Mouse (Mus musculus): ENCODE data around the gene Gse1.

Gene Gse1

GRCm38 (mm10) chr8:120407701-120408240 is 179.5 kb downstream of the Gse1 start:
- DNase-seq, result peak; percentile 90

GRCm38 (mm10) chr8:120408241-120409215 is 180.3 kb downstream of the Gse1 start:
- peak; percentile 79 for DNase-seq

- DNase-seq, result no peak
Observed at GRCm38 (mm10) chr8:120409371-120410013, 181.2 kb downstream of the Gse1 start.

- DNase-seq, result no peak
Observed at GRCm38 (mm10) chr8:120411059-120411458, 182.8 kb downstream of the Gse1 start.

GRCm38 (mm10) chr8:120411862-120412261 is 183.6 kb downstream of the Gse1 start:
- no peak for DNase-seq

GRCm38 (mm10) chr8:120412357-120412756 is 184.1 kb downstream of the Gse1 start:
- no peak for DNase-seq

GRCm38 (mm10) chr8:120412911-120413625 is 184.8 kb downstream of the Gse1 start:
- no peak for DNase-seq

GRCm38 (mm10) chr8:120413626-120413988 is 185.4 kb downstream of the Gse1 start:
- DNase-seq, result no peak

GRCm38 (mm10) chr8:120414216-120414615 is 186.0 kb downstream of the Gse1 start:
- no peak for DNase-seq

- DNase-seq, result no peak
Observed at GRCm38 (mm10) chr8:120415474-120415873, 187.2 kb downstream of the Gse1 start.

- DNase-seq, result peak; percentile 64
Observed at GRCm38 (mm10) chr8:120416173-120416521, 187.9 kb downstream of the Gse1 start.

- DNase-seq, result peak; percentile 97
Observed at GRCm38 (mm10) chr8:120416522-120417394, 188.5 kb downstream of the Gse1 start.

GRCm38 (mm10) chr8:120418188-120418587 is 189.9 kb downstream of the Gse1 start:
- no peak for DNase-seq

GRCm38 (mm10) chr8:120419675-120420074 is 191.4 kb downstream of the Gse1 start:
- no peak for DNase-seq

- no peak for DNase-seq
Observed at GRCm38 (mm10) chr8:120420226-120420625, 192.0 kb downstream of the Gse1 start.

GRCm38 (mm10) chr8:120421638-120422037 is 193.4 kb downstream of the Gse1 start:
- no peak for DNase-seq

- no peak for DNase-seq
Observed at GRCm38 (mm10) chr8:120422236-120422635, 194.0 kb downstream of the Gse1 start.

- DNase-seq, result no peak
Observed at GRCm38 (mm10) chr8:120423576-120423975, 195.3 kb downstream of the Gse1 start.

GRCm38 (mm10) chr8:120424829-120425198 is 196.6 kb downstream of the Gse1 start:
- DNase-seq, result no peak

- no peak for DNase-seq
Observed at GRCm38 (mm10) chr8:120425199-120425941, 197.1 kb downstream of the Gse1 start.

- DNase-seq, result no peak
Observed at GRCm38 (mm10) chr8:120426105-120426504, 197.8 kb downstream of the Gse1 start.
